Mouse (Mus musculus) neural tube, embryonic 15.5 days (tissue): ENCODE measurements at regions not wholly inside any gene's neighbourhood (a gene's known extent, or its start where the extent isn't known, plus 50 kb on each side); places are given as distances from the start of the nearest gene placed in this dataset.

Experiments used
- ATAC-seq: fragments of 200-750 bp; cut with Nextera tagmentation; 2 replicates; pipeline ENCODE4 v1.8.0; 2017; ENCODE audit warnings: mild to moderate bottlenecking, moderate TSS enrichment, moderate library complexity; ENCODE audit not compliant: low FRiP score
- H3K27ac ChIP-seq: fragments of 300-500 bp; sonication (generic); replicated peaks from 2 replicates; pipeline ENCODE4 v1.5.1; 2015; ENCODE audit warnings: mild to moderate bottlenecking, inconsistent platforms
- H3K27me3 ChIP-seq: fragments of 300-500 bp; sonication (generic); replicated peaks from 2 replicates; pipeline ENCODE4 v1.6.1; 2015; ENCODE audit warnings: inconsistent platforms
- H3K36me3 ChIP-seq: fragments of 300-500 bp; sonication (generic); 2 replicates; pipeline ENCODE4 v1.6.1; 2015; ENCODE audit warnings: inconsistent platforms
- H3K4me1 ChIP-seq: fragments of 300-500 bp; sonication (generic); 2 replicates; pipeline ENCODE4 v1.6.1; 2015; ENCODE audit warnings: inconsistent platforms
- H3K4me2 ChIP-seq: fragments of 300-500 bp; sonication (generic); 2 replicates; pipeline ENCODE4 v1.6.1; 2015; ENCODE audit warnings: inconsistent platforms, mild to moderate bottlenecking, moderate library complexity
- H3K4me3 ChIP-seq: fragments of 300-500 bp; sonication (generic); replicated peaks from 2 replicates; pipeline ENCODE4 v1.5.1; 2015; ENCODE audit warnings: mild to moderate bottlenecking, inconsistent platforms
- H3K9ac ChIP-seq: fragments of 300-500 bp; sonication (generic); replicated peaks from 2 replicates; pipeline ENCODE4 v1.6.1; 2015; ENCODE audit warnings: mild to moderate bottlenecking, inconsistent platforms
- H3K9me3 ChIP-seq: fragments of 300-500 bp; sonication (generic); replicated peaks from 2 replicates; pipeline ENCODE4 v1.6.1; 2016; ENCODE audit warnings: inconsistent platforms
- WGBS: fragments of 180-500 bp; shearing (Covaris S2); methylation state at CpG from one replicate; pipeline ENCODE4 v1.1.7; 2015; ENCODE audit warnings: mixed read lengths; 5-methylcytosine and 5-hydroxymethylcytosine counted together

DNA sequence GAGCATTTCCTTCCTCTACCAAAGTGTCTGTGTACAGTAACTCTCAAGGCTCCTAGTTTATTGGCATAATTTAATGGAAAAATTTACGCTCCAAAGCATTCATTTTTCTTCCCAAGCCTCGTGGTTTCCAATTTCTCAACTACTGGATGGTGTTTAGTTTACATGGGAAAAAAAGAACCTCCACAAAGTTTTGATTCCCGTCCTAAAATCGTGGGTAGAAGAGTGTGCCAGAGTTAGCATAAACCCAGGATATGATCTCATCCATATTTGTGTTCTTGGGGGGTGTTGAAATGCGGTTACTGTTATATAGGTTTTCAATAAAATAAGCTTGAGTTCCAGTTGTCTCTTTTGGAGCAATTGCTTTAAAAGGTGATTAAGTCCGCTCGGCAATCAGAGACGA is 406.2 kb upstream of the Frg1 start:
- no peak for ATAC-seq
- Histone ChIP-seq H3K4me1 (no peaks in the 10 kb centered on the region), H3K4me2 (no peak overlapping the region), H3K4me3 (no peak overlapping the region), H3K36me3 (no peaks in the 10 kb centered on the region), H3K27me3 (no peaks in the 10 kb centered on the region), H3K9me3 (no peaks in the 10 kb centered on the region), H3K9ac (no peak overlapping the region), H3K27ac (no peak overlapping the region)
- 84% methylated on average over 8 of the region's 8 CpGs for WGBS

DNA sequence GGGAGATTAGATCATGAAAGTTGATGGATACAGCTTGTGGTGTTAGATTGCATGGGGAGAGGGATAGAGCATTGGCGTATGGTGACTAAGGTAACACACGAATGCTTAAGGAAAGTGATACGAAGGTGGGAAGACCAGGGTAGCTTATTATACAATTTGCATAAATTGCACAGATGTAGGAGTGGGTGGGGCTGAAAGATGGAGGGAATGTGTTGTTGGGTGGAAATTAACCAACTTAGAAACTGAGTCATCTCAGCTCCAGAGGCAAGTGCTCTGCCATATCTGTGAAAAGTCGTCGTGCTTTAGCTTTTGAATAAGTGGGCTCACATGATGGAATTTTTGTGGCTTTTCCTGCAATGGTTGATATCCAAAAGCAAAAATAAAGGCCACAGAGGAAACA is 404.8 kb upstream of the Frg1 start:
- H3K36me3 ChIP-seq: no peaks in the 10 kb centered on the region
- H3K27me3 ChIP-seq: no peaks in the 10 kb centered on the region
- no peak overlapping the region for H3K27ac ChIP-seq
- H3K9me3 ChIP-seq: no peaks in the 10 kb centered on the region
- 94% methylated on average over 5 of the region's 5 CpGs for WGBS
- H3K4me1 ChIP-seq: no peaks in the 10 kb centered on the region
- no peak overlapping the region for H3K4me3 ChIP-seq
- H3K9ac ChIP-seq: no peak overlapping the region
- no peak for ATAC-seq
- no peak overlapping the region for H3K4me2 ChIP-seq

DNA sequence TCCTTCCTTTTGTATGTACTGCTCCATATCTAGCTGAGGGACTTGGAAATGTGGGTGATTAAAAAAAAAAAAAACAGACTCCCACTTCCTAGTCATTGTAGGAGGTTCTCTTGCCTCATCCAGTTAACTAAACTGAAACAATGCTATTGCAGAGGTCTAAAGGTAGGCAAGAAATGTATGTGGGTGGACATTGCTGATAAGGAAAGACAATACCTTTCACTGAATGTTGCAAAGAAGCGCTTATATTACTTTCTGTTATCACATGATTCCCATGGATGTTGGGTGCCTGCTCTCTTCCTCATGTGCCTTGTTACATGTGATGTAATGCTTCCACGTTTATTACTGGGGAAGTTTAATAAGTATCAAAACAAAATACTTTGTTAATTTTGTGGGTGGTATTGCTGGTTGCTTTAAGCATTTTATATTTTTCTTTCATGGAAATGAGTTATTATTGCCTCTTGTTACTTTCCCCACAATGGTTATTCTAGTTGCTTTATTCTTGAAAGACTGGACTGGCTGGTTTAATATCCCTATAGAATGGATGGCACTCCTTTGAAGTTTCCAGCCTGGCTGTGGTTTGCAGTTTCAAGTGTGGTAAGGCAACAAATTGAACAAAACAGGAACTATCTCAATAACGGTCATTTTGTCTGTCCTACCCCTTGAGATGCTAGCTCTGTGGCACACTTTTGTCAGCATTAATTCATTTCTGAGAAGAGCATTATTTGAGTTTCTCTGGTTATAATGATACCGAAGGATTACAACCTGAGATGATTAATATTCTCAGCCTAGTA is 403.9 kb upstream of the Frg1 start:
- Histone ChIP-seq H3K27me3 (no peaks in the 10 kb centered on the region), H3K27ac (no peak overlapping the region), H3K9ac (no peak overlapping the region), H3K9me3 (no peaks in the 10 kb centered on the region), H3K36me3 (no peaks in the 10 kb centered on the region), H3K4me3 (no peak overlapping the region), H3K4me1 (no peaks in the 10 kb centered on the region), H3K4me2 (no peak overlapping the region)
- WGBS: 79% methylated on average over 4 of the region's 4 CpGs
- ATAC-seq: no peak

DNA sequence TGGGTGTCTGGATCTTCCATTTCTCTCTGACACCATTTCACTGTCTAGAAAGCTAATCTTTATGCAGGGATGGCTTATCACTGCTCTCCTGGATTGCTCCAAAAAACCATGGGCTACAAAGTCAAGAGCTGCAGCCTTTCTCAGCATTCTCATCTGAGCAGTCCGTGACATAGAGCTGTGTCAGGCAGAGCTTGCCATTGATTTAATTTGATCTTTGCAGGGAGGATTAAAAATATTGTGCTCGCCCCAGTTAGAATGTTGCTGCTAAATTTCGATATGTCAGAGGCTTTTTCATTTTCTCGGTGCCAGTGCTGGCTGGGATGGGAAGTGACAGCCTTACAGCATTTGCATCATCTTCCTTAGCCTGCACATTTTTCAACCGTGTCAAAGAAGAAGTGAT is 401.7 kb upstream of the Frg1 start:
- H3K9ac ChIP-seq: no peak overlapping the region
- H3K4me3 ChIP-seq: no peak overlapping the region
- no peak for ATAC-seq
- no peaks in the 10 kb centered on the region for H3K36me3 ChIP-seq
- no peak overlapping the region for H3K27ac ChIP-seq
- H3K4me1 ChIP-seq: no peaks in the 10 kb centered on the region
- H3K4me2 ChIP-seq: no peak overlapping the region
- 76% methylated on average over 5 of the region's 5 CpGs for WGBS
- no peaks in the 10 kb centered on the region for H3K9me3 ChIP-seq
- no peaks in the 10 kb centered on the region for H3K27me3 ChIP-seq

DNA sequence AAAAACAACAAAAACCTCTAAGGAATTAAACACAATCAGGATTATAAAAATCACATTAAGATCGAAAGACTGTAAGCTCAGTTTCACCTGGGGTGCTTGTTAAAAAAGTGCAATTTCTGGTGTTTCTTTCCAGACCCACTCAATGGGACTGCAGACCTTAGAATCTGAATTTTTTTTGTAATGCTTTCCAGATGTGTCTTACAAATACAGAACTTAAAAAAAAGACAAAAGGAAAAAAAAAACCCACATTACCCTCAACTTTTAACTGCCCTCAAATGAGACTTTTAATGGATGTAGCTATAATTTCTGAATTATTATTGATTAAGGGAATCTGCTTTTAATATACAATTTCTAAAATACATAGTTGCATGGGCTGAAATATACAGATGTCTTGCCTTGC is 401.2 kb upstream of the Frg1 start:
- Histone ChIP-seq H3K4me1 (no peaks in the 10 kb centered on the region), H3K36me3 (no peaks in the 10 kb centered on the region), H3K4me2 (no peak overlapping the region), H3K27me3 (no peaks in the 10 kb centered on the region), H3K9me3 (no peaks in the 10 kb centered on the region), H3K27ac (no peak overlapping the region), H3K9ac (no peak overlapping the region), H3K4me3 (no peak overlapping the region)
- 89% methylated on average over 1 of the region's 1 CpGs for WGBS
- no peak for ATAC-seq

DNA sequence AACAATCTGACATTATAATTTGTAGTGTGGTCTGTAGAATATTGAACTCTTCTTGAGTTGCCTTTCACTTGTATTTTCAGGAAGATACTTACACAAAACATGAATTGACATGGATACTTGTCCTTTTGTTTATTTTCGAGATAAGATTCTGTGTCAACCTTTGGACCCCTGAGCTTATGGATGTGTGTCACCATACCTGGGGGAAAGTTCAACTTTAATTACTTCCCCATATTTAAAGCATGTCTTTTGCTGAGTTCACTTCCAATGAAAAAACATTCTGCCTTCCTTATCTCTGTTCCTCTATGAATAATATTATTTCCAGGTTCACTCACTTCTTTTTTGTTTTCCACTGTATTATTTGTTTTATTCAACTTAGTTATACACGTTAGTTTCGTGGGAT is 398.4 kb upstream of the Frg1 start:
- no peak for ATAC-seq
- Histone ChIP-seq H3K4me3 (no peak overlapping the region), H3K27me3 (no peaks in the 10 kb centered on the region), H3K4me1 (no peaks in the 10 kb centered on the region), H3K27ac (no peak overlapping the region), H3K36me3 (no peaks in the 10 kb centered on the region), H3K9ac (no peak overlapping the region), H3K4me2 (no peak overlapping the region), H3K9me3 (no peaks in the 10 kb centered on the region)
- WGBS: 93% methylated on average over 3 of the region's 3 CpGs

DNA sequence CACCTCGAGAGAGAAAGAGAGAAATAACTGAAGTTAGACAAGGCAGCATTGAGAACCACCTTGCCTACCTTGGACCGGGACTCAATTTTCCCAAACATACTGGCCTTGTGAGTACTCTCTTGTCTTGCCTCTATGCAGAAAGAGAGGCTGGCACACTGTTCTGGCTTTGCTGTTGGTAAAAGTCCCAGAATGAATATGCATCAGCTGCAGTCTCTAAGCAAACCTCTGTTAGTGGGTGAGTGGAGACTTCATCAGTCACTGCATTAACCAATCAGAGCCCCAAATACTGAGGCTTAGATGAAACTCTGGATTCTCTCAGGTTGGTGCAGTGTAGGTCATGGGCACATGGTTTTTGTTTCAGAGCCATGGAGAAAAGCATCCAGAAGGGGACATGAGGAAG is 378.8 kb upstream of the Frg1 start:
- H3K36me3 ChIP-seq: no peaks in the 10 kb centered on the region
- no peaks in the 10 kb centered on the region for H3K4me1 ChIP-seq
- no peaks in the 10 kb centered on the region for H3K9me3 ChIP-seq
- H3K27me3 ChIP-seq: no peaks in the 10 kb centered on the region
- no peak overlapping the region for H3K4me2 ChIP-seq
- H3K4me3 ChIP-seq: no peak overlapping the region
- 0 out of 2 replicates have a peak, but pooled peaks have one; percentile 28 for ATAC-seq
- no peak overlapping the region for H3K27ac ChIP-seq
- 66% methylated on average over 2 of the region's 2 CpGs for WGBS
- H3K9ac ChIP-seq: no peak overlapping the region

DNA sequence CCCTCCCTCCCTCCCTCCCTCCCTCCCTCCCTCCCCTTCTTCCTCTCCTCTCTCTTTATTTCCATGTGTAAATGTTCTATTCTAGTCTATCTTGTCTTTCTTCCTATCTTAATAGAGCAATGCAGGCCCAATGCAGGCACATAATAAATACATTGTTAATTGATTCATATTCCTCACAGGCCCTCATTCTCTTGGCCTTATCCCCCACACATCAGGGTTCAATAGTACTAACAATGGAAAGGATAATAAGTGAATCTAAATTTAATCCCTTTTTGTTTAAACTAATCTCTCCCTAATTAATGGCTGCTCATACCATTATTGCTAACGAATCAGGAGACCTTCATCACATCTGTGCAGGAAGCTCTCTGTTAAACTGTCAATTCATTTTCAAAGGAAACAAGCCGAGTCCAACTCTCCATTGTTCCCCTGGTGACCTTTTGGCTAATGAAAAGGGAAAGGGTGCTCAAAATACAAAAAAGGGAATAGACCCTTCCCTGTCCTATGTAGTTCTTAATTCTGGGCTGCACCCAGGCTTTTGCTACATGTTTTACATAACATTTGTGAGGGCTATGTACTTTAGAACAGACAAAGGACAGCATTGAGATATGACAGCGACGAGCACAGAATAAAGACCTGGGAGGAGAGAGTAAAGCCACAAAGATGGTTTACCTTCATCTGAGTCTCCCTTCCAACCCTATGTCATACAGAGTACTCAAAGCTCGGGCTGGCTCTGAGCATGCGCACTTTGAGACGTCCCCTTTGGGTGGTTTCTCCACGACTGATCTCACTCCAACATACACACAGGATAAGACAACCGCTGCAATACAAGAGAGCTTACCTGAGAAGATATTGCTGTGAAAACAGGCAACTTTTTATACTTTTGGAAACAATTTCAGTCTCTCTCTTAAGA is 370.3 kb upstream of the Frg1 start:
- Histone ChIP-seq H3K9me3 (no peaks in the 10 kb centered on the region), H3K27ac (no peak overlapping the region), H3K36me3 (no peaks in the 10 kb centered on the region), H3K27me3 (no peaks in the 10 kb centered on the region), H3K4me2 (no peak overlapping the region), H3K4me1 (no peaks in the 10 kb centered on the region), H3K4me3 (no peak overlapping the region), H3K9ac (no peak overlapping the region)
- 63% methylated on average over 9 of the region's 9 CpGs for WGBS
- no peak for ATAC-seq

DNA sequence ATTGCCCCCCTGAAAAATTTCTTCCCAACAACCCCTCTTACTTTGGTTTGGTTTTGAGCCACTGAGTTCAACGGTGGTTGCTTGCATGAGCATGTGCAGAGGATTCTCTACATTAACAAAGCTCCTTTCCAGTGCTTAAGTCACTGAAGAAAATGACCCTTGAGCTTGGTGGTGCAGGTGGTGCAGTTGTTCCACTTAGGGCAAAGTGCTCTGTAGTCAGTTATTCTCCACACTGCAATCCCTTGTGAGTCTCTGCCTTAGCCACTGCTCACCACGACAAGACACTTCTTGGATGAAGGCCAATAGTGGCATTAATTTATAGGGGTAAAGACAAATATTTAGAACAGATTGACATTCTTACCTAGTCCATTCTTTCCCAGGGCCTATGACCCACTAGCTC is 369.1 kb upstream of the Frg1 start:
- H3K4me3 ChIP-seq: no peak overlapping the region
- WGBS: 61% methylated on average over 2 of the region's 2 CpGs
- no peaks in the 10 kb centered on the region for H3K36me3 ChIP-seq
- no peak overlapping the region for H3K27ac ChIP-seq
- no peak overlapping the region for H3K9ac ChIP-seq
- no peak overlapping the region for H3K4me2 ChIP-seq
- no peak for ATAC-seq
- no peaks in the 10 kb centered on the region for H3K9me3 ChIP-seq
- no peaks in the 10 kb centered on the region for H3K27me3 ChIP-seq
- no peaks in the 10 kb centered on the region for H3K4me1 ChIP-seq

DNA sequence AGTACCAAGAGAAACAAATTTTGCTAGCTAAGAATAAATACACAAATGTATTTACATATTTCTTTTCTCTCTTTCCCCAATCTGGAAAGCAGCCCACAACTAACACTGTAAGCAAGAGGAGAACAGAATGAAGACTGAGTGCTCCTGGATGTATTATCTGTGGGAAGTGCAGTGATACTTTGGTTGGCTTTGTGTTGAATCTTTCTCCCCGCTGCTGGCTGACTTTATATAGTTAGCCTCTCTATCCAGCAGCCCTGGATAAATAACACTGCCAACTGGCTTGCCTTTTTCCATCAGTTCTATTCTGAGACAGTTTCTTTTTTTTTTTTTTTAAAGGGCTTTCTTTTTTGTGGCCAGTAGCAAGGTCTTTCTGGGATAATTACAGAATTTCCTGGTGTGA is 366.0 kb upstream of the Frg1 start:
- no peaks in the 10 kb centered on the region for H3K4me1 ChIP-seq
- no peaks in the 10 kb centered on the region for H3K27me3 ChIP-seq
- no peaks in the 10 kb centered on the region for H3K9me3 ChIP-seq
- no peak overlapping the region for H3K27ac ChIP-seq
- no peaks in the 10 kb centered on the region for H3K36me3 ChIP-seq
- H3K4me3 ChIP-seq: no peak overlapping the region
- ATAC-seq: no peak
- no peak overlapping the region for H3K4me2 ChIP-seq
- WGBS: 71% methylated on average over 1 of the region's 1 CpGs
- no peak overlapping the region for H3K9ac ChIP-seq

DNA sequence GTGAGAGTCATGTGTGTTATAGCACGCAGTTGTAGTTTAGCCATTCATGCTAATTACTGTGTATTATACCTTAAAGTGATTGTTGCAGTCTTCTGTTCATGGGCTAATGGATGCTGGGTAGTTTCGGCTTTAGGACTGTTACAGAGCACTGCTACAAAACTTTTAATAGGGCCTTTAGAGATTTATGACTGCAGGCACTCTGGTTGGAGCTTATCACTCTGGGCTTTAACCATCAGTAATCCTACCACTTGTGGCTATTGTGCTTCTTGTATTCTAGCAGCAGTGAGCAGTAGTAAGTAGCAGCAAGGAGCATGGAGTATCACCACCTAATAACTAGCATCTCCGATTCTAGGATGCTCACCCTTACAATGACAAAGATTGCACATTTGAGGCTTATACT is 362.6 kb upstream of the Frg1 start:
- no peak overlapping the region for H3K4me3 ChIP-seq
- no peaks in the 10 kb centered on the region for H3K27me3 ChIP-seq
- H3K9ac ChIP-seq: no peak overlapping the region
- H3K4me1 ChIP-seq: no peaks in the 10 kb centered on the region
- no peak overlapping the region for H3K4me2 ChIP-seq
- 79% methylated on average over 3 of the region's 3 CpGs for WGBS
- no peak for ATAC-seq
- H3K9me3 ChIP-seq: no peaks in the 10 kb centered on the region
- no peak overlapping the region for H3K27ac ChIP-seq
- H3K36me3 ChIP-seq: no peaks in the 10 kb centered on the region

DNA sequence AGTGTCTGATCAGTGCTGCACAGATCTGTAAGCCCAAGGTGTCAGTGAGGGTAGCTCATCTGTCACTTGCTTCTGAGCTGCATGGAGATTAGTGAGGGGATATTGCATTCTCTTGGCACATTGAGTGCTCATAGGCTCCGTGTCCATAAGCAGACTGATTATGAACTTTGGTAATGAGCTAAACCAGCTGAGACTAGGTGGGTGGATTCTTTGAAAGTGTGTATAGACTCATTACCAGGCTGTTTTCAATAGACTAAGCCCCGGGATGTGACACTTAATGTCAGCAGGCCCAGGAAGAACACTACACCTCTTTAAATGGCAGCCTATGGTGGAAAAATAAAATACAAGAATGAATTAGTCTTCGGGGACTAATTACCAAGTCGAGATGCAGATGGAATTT is 354.9 kb upstream of the Frg1 start:
- WGBS: 61% methylated on average over 4 of the region's 4 CpGs
- no peaks in the 10 kb centered on the region for H3K36me3 ChIP-seq
- ATAC-seq: 0 out of 2 replicates have a peak, but pooled peaks have one; percentile 50
- no peak overlapping the region for H3K4me2 ChIP-seq
- no peak overlapping the region for H3K27ac ChIP-seq
- H3K27me3 ChIP-seq: no peaks in the 10 kb centered on the region
- H3K4me3 ChIP-seq: no peak overlapping the region
- H3K9ac ChIP-seq: no peak overlapping the region
- H3K9me3 ChIP-seq: no peaks in the 10 kb centered on the region
- H3K4me1 ChIP-seq: no peaks in the 10 kb centered on the region
